Mouse (Mus musculus) gastrocnemius, postnatal 4 days (tissue): ENCODE measurements around the gene Uchl4. TPM values are rescaled to one million over a fixed set of nuclear protein-coding genes. Genes with fewer than 3 reads are reported as not detected.
A peak's percentile ranks its signal among the peaks of the same experiment; 100 is the strongest.

ENCODE experiments used
- DNase-seq, 2 experiments: peaks; one replicate each; pipeline ENCODE4 v3.0.0; 2021 to 2022; ENCODE audit warnings: low spot score in 2 of 2, mixed read lengths in 2 of 2
- microRNA-seq: library from miRNA; unstranded; fragments of <30 nt; microRNA quantifications from one replicate; pipeline ENCODE4 v1.2.0, GENCODE M21; 2021
- total RNA-seq, 2 experiments: library from RNA; stranded (reverse); gene quantifications; 2 replicates each; pipeline ENCODE4 v1.2.3; 2021

Uchl4 gene
- total RNA-seq, 2 experiments from 2014 or later, result 1.9 to 2.9 TPM

- no peak for DNase-seq
Measured at GRCm38 (mm10) chr9:64273757-64274156, 38.8 kb downstream of the Uchl4 start.

GRCm38 (mm10) chr9:64274291-64274690 is 39.3 kb downstream of the Uchl4 start:
- DNase-seq, result no peak

GRCm38 (mm10) chr9:64274919-64275318 is 39.9 kb downstream of the Uchl4 start:
- DNase-seq, result no peak

GRCm38 (mm10) chr9:64277706-64278105 is 42.7 kb downstream of the Uchl4 start:
- DNase-seq, result peak; percentile 25 to 57

GRCm38 (mm10) chr9:64278665-64279310 is 43.8 kb downstream of the Uchl4 start:
- no peak for DNase-seq

GRCm38 (mm10) chr9:64281105-64281780 is 46.2 kb downstream of the Uchl4 start, which contains the start of gene Tipin:
Gene Tipin (plus strand): TSS chr9:64281581.
- peak; percentile 92 to 96 for DNase-seq

- no peak for DNase-seq
Measured at GRCm38 (mm10) chr9:64281781-64282178, 46.8 kb downstream of the Uchl4 start.

GRCm38 (mm10) chr9:64282404-64282987 is 47.5 kb downstream of the Uchl4 start:
- no peak for DNase-seq

Small RNAs within 50 kb of the gene (microRNA-seq; reads per million reads assigned to microRNA genes)
- gene Gm24106, result not detected

Other genes starting within 250 kb of the Uchl4 start
- gene Smad6, start 213.1 kb upstream of the Uchl4 start, total RNA-seq, result 1 to 10 TPM; 5.6 to 7.2 TPM
- gene Lctl, start 118.1 kb upstream of the Uchl4 start, total RNA-seq, result 1 to 10 TPM in 1 of 2 experiments, under 1 TPM in 1; 0.52 to 1.2 TPM
- 10 to 100 TPM in 1 of 2 experiments, 1 to 10 TPM in 1; 10.0 to 11.2 TPM for gene Zwilch, start 62.1 kb upstream of the Uchl4 start, total RNA-seq
- gene Rpl4, start 61.8 kb upstream of the Uchl4 start, total RNA-seq, result 1,000 to 10,000 TPM in 1 of 2 experiments, 100 to 1,000 TPM in 1; 987 to 1,060 TPM
- 10 to 100 TPM; 16.7 to 20.7 TPM for gene Snapc5, start 55.9 kb upstream of the Uchl4 start, total RNA-seq
- gene Map2k1, start 18.4 kb downstream of the Uchl4 start, total RNA-seq, result 100 to 1,000 TPM; 113 to 118 TPM
- gene Tipin, start 46.4 kb downstream of the Uchl4 start, total RNA-seq, result 10 to 100 TPM; 40.9 to 41.6 TPM
- gene Dis3l, start 106.1 kb downstream of the Uchl4 start, total RNA-seq, result 10 to 100 TPM; 15.3 to 17.1 TPM
- gene Megf11, start 150.4 kb downstream of the Uchl4 start, total RNA-seq, result 1 to 10 TPM in 1 of 2 experiments, under 1 TPM in 1; 0.71 to 1.1 TPM